Mouse (Mus musculus) cortical plate, adult 2 months (tissue): ENCODE data around the gene B2m.

Experiments used
- CTCF ChIP-seq: fragments of 200-500 bp; IDR thresholded peaks from 2 replicates; pipeline ENCODE4 v1.5.1; 2011; ENCODE audit warnings: mild to moderate bottlenecking, control low read depth, low read length; ENCODE audit not compliant: insufficient read depth; ENCODE audit errors: extremely low read depth
- POLR2A ChIP-seq: fragments of 200-500 bp; IDR thresholded peaks from 2 replicates; pipeline ENCODE4 v1.6.1; 2011; ENCODE audit warnings: mild to moderate bottlenecking, low read length, control low read depth; ENCODE audit not compliant: insufficient read depth; ENCODE audit errors: extremely low read depth

GRCm38 (mm10) chr2:122148242-122148917 lies 894 bp downstream of the B2m start:
- TF ChIP-seq CTCF = no peak
- no peak for TF ChIP-seq POLR2A
